7 mouse cellular contexts compared by ENCODE assay signal in genomic region chr6:145340657-145341146, GRCm38 (mm10).
DNase-seq lines count a peak whose midpoint lies in the region; ATAC-seq and TF ChIP-seq lines count a peak whose summit lies in the region.

No protein-coding gene starts in this region.

- H3K4me3 ChIP-seq in embryonic facial prominence, embryonic 11.5 days (ENCODE audit: low read depth, low read length) = peak overlapping the region; percentile 39
- H3K4me3 ChIP-seq in limb, embryonic 12.5 days (replicated peaks) = peak overlapping the region; percentile 47
- H3K4me3 ChIP-seq in midbrain, embryonic 15.5 days = peak overlapping the region; percentile 55
- H3K4me3 ChIP-seq in spleen, adult 2 months (ENCODE audit: extremely low read depth, insufficient read depth, insufficient read length) = peak overlapping the region; percentile 63

- peak; percentile 90 for TF ChIP-seq POLR2A in spleen, adult 2 months (IDR thresholded peaks at IDR 0.05; ENCODE audit: low read depth, low read length)

- H3K4me2 ChIP-seq in embryonic facial prominence, embryonic 11.5 days (ENCODE audit: low read depth, low read length) = peak overlapping the region; percentile 79
- peak overlapping the region; percentile 84 for H3K4me2 ChIP-seq in limb, embryonic 12.5 days
- peak overlapping the region; percentile 79 for H3K4me2 ChIP-seq in midbrain, embryonic 15.5 days

- H3K27ac ChIP-seq in embryonic facial prominence, embryonic 11.5 days (replicated peaks; ENCODE audit: low read depth, low read length) = no peak overlapping the region
- peak overlapping the region; percentile 47; the same call in 1 of the 2 replicates for H3K27ac ChIP-seq in limb, embryonic 12.5 days
- H3K27ac ChIP-seq in midbrain, embryonic 15.5 days = peak overlapping the region; percentile 79
- peak overlapping the region; percentile 84 for H3K27ac ChIP-seq in spleen, adult 2 months (ENCODE audit: insufficient read depth, low read length)

- peak; percentile 88 for ATAC-seq in embryonic facial prominence, embryonic 11.5 days (replicated peaks; ENCODE audit: insufficient number of reproducible peaks, low FRiP score, low TSS enrichment, low read depth)
- ATAC-seq in limb, embryonic 12.5 days (ENCODE audit: insufficient number of reproducible peaks, insufficient read depth, low FRiP score, low TSS enrichment, low read depth) = peak; percentile 93
- peak; percentile 94 for ATAC-seq in midbrain, embryonic 15.5 days (replicated peaks)

- no peak overlapping the region for H3K9ac ChIP-seq in embryonic facial prominence, embryonic 11.5 days (replicated peaks; ENCODE audit: low read length)
- H3K9ac ChIP-seq in limb, embryonic 12.5 days (replicated peaks) = peak overlapping the region; percentile 32
- peak overlapping the region; percentile 35 for H3K9ac ChIP-seq in midbrain, embryonic 15.5 days

- no peaks in the 10 kb centered on the region for H3K36me3 ChIP-seq in embryonic facial prominence, embryonic 11.5 days (replicated peaks; ENCODE audit: control insufficient read depth, insufficient read depth, low read depth, low read length)
- H3K36me3 ChIP-seq in limb, embryonic 12.5 days = no peaks in the 10 kb centered on the region
- no peaks in the 10 kb centered on the region for H3K36me3 ChIP-seq in midbrain, embryonic 15.5 days (replicated peaks)
- no peaks in the 10 kb centered on the region for H3K36me3 ChIP-seq in spleen, adult 2 months (ENCODE audit: control insufficient read depth, insufficient read depth, low read length)

- TF ChIP-seq CTCF in spleen, adult 2 months (IDR thresholded peaks at IDR 0.05; ENCODE audit: extremely low read depth, insufficient read depth, insufficient read length, insufficient replicate concordance) = no peak

- no peaks in the 10 kb centered on the region for H3K4me1 ChIP-seq in embryonic facial prominence, embryonic 11.5 days (ENCODE audit: control insufficient read depth, insufficient read depth, low read length)
- peaks cover 4% of the 10 kb centered on the region for H3K4me1 ChIP-seq in limb, embryonic 12.5 days (replicated peaks)
- peaks cover 5% of the 10 kb centered on the region for H3K4me1 ChIP-seq in midbrain, embryonic 15.5 days
- peaks cover 3% of the 10 kb centered on the region; the same call in 1 of the 2 replicates for H3K4me1 ChIP-seq in spleen, adult 2 months (ENCODE audit: control insufficient read depth, insufficient read depth, insufficient read length)

- no peaks in the 10 kb centered on the region for H3K9me3 ChIP-seq in embryonic facial prominence, embryonic 11.5 days (replicated peaks; ENCODE audit: control insufficient read depth, low read length)
- no peaks in the 10 kb centered on the region for H3K9me3 ChIP-seq in limb, embryonic 12.5 days
- no peaks in the 10 kb centered on the region for H3K9me3 ChIP-seq in midbrain, embryonic 15.5 days

- H3K27me3 ChIP-seq in embryonic facial prominence, embryonic 11.5 days (ENCODE audit: control insufficient read depth, insufficient read depth, low read length) = no peaks in the 10 kb centered on the region
- H3K27me3 ChIP-seq in limb, embryonic 12.5 days = peaks cover 28% of the 10 kb centered on the region
- H3K27me3 ChIP-seq in midbrain, embryonic 15.5 days (replicated peaks) = peaks cover 3% of the 10 kb centered on the region; the same call in 1 of the 2 replicates
- no peaks in the 10 kb centered on the region for H3K27me3 ChIP-seq in spleen, adult 2 months (ENCODE audit: control insufficient read depth, insufficient read depth, low read length)

- WGBS in embryonic facial prominence, embryonic 11.5 days = under 1% methylated on average over 37 of the region's 37 CpGs
- WGBS in limb, embryonic 12.5 days = under 1% methylated on average over 37 of the region's 37 CpGs
- under 1% methylated on average over 37 of the region's 37 CpGs for WGBS in midbrain, embryonic 15.5 days
- 2% methylated on average over 37 of the region's 37 CpGs for WGBS in spleen, adult 2 months

- DNase-seq in adrenal gland, postnatal 14 days = peak; percentile 98
- peak; percentile 96 for DNase-seq in embryonic facial prominence, embryonic 11.5 days (ENCODE audit: low spot score)
- DNase-seq in heart, adult 11 months = peak; percentile 100
- peak; percentile 96 for DNase-seq in kidney, adult 18-20 months
- DNase-seq in spleen, adult 2 months (ENCODE audit: low read depth in 1 of 2, low spot score in 2 of 2) = peak; percentile 97
